Mouse (Mus musculus): ENCODE measurements at regions not wholly inside any gene's neighbourhood (a gene's known extent, or its start where the extent isn't known, plus 50 kb on each side); places are given as distances from the start of the nearest gene placed in this dataset.

DNA sequence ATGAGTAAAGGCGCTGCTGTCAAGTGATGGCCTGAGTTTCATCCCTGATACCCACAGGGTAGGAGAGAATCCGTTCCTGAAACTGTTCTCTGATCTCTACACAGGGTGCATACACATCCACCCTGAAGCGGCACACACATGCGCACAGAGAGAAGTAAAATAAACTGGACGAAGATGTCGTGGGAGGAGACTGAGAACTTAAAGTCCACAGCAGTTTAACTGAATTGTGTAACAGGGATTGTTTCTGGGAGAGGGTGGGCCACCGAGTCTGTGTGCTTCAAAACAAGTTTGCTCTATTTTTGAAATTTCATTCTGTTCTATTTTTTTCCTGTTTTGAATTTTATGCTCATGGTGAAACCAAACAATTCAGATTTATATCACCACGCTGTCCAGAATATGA is 63.0 kb upstream of the Paqr3 start:
- H3K27me3 ChIP-seq (ENCODE audit: control insufficient read depth, insufficient read depth, low read length): no peaks in the 10 kb centered on the region
- TF ChIP-seq POLR2A (IDR thresholded peaks at IDR 0.05; ENCODE audit: control insufficient read depth, low read depth, low read length): no peak
- no peak overlapping the region for H3K4me3 ChIP-seq (ENCODE audit: control insufficient read depth, low read depth, low read length)
- no peak overlapping the region for H3K27ac ChIP-seq (ENCODE audit: control insufficient read depth, insufficient read depth, low read depth, low read length)
- H3K4me1 ChIP-seq (ENCODE audit: control insufficient read depth, insufficient read depth, low read length): no peaks in the 10 kb centered on the region
- H3K36me3 ChIP-seq (ENCODE audit: control insufficient read depth, insufficient read depth, low read length): no peaks in the 10 kb centered on the region

DNA sequence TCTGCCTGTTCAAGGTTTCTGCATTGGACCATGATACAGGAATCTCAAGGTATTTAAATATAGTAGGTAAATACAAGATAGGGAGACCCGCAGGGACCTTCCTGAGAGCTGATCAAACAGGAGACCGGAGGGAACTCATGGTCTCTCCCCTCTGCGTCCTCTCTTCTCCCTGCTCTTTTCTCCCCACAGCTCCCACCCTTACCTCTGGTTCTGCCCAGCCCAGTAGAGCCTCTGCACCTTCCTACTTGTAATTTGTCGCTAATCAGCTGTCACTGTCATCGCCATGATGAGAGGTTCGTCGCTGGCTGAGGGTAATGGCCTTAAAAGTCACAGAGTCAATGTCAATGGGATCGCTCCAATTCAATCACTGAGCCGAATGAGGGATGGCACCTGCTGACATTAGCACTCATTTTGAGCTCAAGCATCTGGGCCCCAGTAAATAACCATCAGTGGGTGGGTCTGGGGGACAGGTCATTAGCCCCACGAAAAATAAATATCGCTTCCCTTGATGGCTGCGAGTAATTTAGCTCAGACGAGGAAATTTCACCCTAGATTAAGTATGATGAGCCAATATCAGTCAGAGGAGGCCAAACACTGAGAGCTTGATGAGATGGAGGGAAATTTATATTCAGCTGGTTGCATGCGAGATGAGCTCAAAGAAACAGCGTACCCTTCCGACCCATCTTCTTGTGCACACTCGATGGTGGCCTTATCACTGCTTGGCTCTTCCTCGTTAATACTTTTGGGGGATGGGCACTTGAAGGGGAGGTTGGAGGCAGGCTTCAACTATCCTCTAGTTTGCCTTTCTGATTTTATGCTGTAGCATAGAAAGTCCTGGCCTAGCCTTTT is 56.2 kb upstream of the Paqr3 start:
- TF ChIP-seq CTCF (IDR thresholded peaks at IDR 0.05; ENCODE audit: control insufficient read depth, insufficient read depth, insufficient replicate concordance, low read depth, low read length): no peak
- no peaks in the 10 kb centered on the region; the same call in 1 of the 2 replicates for H3K4me1 ChIP-seq (ENCODE audit: control insufficient read depth, insufficient read depth, low read length)
- H3K27ac ChIP-seq (ENCODE audit: control insufficient read depth, insufficient read depth, low read depth, low read length): no peak overlapping the region
- H3K27me3 ChIP-seq (ENCODE audit: control insufficient read depth, insufficient read depth, low read length): no peaks in the 10 kb centered on the region
- no peak overlapping the region for H3K4me3 ChIP-seq (ENCODE audit: control insufficient read depth, low read depth, low read length)
- no peaks in the 10 kb centered on the region for H3K36me3 ChIP-seq (ENCODE audit: control insufficient read depth, insufficient read depth, low read length)

DNA sequence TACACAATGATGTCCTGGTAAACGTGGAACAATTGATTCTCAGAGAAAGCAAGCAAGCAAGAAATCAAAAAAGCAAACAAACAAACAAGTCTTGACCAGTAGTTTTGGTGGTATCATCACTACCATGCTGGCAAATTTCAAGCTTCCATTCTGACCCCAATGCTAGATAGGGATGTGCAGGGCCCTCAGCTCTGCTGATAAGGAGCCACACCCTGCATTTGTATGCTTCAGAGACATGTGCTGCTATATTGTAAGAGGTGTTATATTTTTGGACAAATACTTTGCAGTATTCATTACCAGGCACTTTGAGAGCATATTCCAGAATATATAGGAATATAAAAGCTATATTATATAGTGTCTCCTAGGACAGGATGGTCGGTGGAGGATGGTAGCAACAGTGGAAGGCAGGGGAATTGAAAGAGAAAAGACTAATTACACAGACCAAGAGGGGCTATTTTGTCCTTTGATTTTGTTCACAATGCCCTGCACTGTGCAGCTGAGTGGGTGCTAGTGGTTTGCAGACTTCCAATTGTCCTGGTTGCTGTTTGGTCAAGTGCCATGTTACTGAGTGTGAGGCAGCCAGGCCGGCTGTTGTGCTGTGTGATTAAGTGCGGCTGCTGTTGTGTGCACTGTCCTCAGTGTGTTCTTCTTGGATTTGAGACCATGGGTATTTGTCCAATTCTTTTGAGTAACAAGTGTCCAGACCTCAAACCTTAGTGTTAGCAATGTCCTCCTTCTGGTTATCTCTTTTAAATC is 54.9 kb upstream of the Paqr3 start:
- TF ChIP-seq CTCF (IDR thresholded peaks at IDR 0.05; ENCODE audit: control insufficient read depth, insufficient read depth, insufficient replicate concordance, low read depth, low read length) (no peak), POLR2A (IDR thresholded peaks at IDR 0.05; ENCODE audit: control insufficient read depth, low read depth, low read length) (no peak)
- Histone ChIP-seq H3K36me3 (ENCODE audit: control insufficient read depth, insufficient read depth, low read length) (no peaks in the 10 kb centered on the region), H3K27ac (ENCODE audit: control insufficient read depth, insufficient read depth, low read depth, low read length) (no peak overlapping the region), H3K4me1 (ENCODE audit: control insufficient read depth, insufficient read depth, low read length) (no peaks in the 10 kb centered on the region; the same call in 1 of the 2 replicates), H3K27me3 (ENCODE audit: control insufficient read depth, insufficient read depth, low read length) (no peaks in the 10 kb centered on the region), H3K4me3 (ENCODE audit: control insufficient read depth, low read depth, low read length) (no peak overlapping the region)

Measured in testis, adult 2 months (tissue).